Mouse (Mus musculus): Measurements from ENCODE around the gene Syde2. TPM values are rescaled to one million over a fixed set of nuclear protein-coding genes. Genes with fewer than 3 reads are reported as not detected.
A peak's percentile ranks its signal among the peaks of the same experiment; 100 is the strongest.

The Syde2 gene
- polyA plus RNA-seq, 1 experiment from 2014 or later: 0.41 TPM

DNA sequence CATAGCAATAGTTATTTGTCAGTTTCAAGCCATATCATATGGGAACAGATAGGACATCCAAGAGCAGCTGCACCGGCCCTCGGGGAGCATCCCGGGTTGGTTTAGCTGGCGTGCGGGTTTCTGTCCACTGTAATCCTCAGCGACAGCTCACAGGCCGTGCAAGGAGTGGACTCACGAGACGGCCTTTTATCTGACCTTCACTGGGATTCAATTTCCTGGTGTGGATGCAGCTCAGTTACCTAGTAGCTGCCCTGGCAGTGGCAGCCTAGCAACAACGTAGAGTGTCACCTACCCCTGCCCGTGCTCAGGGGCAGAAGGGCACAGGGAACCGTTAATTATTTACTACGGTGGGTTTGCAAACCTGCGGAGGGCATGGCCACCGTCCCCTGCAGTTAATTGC is 50.2 kb downstream of the Syde2 start:
- no peak overlapping the region for H3K4me3 ChIP-seq (replicated peaks; ENCODE audit: low read length)
- H3K9ac ChIP-seq: 0 out of 2 replicates have a peak overlapping the region, but pooled peaks have one; percentile 28
- H3K27me3 ChIP-seq (ENCODE audit: control insufficient read depth, insufficient read depth, low read length): no peaks in the 10 kb centered on the region
- H3K36me3 ChIP-seq (replicated peaks; ENCODE audit: control insufficient read depth, insufficient read depth): no peaks in the 10 kb centered on the region
- DNase-seq (ENCODE audit: low spot score) (no peak), ATAC-seq (ENCODE audit: low FRiP score) (no peak)
- peaks cover 5% of the 10 kb centered on the region; the same call in 1 of the 2 replicates for H3K4me1 ChIP-seq (replicated peaks; ENCODE audit: control insufficient read depth, insufficient read depth, low read length)
- H3K9me3 ChIP-seq (ENCODE audit: control insufficient read depth, low read length): no peaks in the 10 kb centered on the region
- H3K4me2 ChIP-seq (replicated peaks): no peak overlapping the region
- 40% methylated on average over 15 of the region's 15 CpGs for WGBS
- peak overlapping the region; percentile 16; the same call in 1 of the 2 replicates for H3K27ac ChIP-seq

DNA sequence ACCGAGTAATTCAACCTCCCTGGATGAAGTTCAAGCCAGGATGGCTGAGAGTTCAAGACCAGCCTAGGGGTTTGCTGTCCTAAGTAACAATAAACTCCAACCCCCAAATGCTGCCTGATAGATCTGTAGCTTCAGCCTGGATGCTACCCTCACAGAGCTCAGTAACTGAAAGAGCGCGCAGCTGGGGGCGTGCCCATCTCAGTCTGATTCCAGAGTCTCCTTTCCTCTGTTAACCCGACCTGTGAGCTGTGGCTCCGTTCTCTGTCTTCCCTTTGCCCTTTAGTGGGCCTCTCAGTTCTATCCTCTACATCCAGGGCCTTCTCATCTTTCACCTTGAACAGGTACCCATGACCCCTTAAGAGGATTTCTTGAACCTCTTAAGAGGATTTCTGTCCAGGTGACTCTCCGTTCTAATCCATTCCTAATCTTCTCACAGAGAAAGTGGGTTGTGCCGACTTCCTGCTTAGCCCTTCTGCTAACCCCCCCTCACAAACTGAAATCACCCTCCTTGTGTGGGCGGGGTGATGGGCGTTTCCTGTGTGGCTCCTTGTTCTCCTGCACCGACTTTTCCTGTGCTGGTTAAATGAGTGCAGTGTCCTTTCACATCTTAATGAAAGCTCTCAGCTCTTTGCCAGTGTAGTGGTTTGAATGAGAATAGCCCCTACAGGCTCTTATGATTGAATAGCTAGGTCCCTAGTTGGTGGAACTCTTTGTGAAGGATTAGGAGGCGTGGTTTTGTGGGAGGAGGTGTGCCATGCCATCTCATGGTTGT is 51.6 kb downstream of the Syde2 start:
- H3K9ac ChIP-seq: no peak overlapping the region
- peaks cover 5% of the 10 kb centered on the region; the same call in 1 of the 2 replicates for H3K4me1 ChIP-seq (replicated peaks; ENCODE audit: control insufficient read depth, insufficient read depth, low read length)
- no peak overlapping the region for H3K27ac ChIP-seq
- H3K4me3 ChIP-seq (replicated peaks; ENCODE audit: low read length): no peak overlapping the region
- no peak for ATAC-seq (ENCODE audit: low FRiP score)
- H3K36me3 ChIP-seq (replicated peaks; ENCODE audit: control insufficient read depth, insufficient read depth): no peaks in the 10 kb centered on the region
- WGBS: 70% methylated on average over 12 of the region's 12 CpGs
- no peaks in the 10 kb centered on the region for H3K9me3 ChIP-seq (ENCODE audit: control insufficient read depth, low read length)
- no peaks in the 10 kb centered on the region for H3K27me3 ChIP-seq (ENCODE audit: control insufficient read depth, insufficient read depth, low read length)
- no peak for DNase-seq (ENCODE audit: low spot score)
- no peak overlapping the region for H3K4me2 ChIP-seq (replicated peaks)

DNA sequence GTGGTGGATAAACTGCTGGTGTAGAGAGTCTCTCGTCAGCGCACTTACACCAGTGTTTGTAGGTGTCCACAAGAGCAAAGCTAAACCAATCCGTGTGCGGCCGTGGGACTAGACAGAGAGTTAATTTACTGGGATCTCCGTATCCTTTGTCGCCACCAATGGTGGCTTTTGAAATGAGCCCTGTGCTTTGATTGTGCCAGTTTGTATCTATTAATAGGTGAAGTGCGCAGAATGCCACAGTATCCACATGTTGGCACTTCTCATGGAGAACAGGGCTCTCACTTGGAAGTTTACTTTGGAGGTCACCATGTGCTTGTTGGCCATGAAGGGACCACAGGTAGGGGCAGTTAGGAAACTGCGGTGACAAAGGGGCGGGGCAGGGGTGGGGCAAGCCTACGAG is 53.7 kb downstream of the Syde2 start:
- ATAC-seq (ENCODE audit: low FRiP score): no peak
- Histone ChIP-seq H3K4me1 (replicated peaks; ENCODE audit: control insufficient read depth, insufficient read depth, low read length) (peaks cover 5% of the 10 kb centered on the region; the same call in 1 of the 2 replicates), H3K4me3 (replicated peaks; ENCODE audit: low read length) (no peak overlapping the region), H3K9ac (no peak overlapping the region), H3K9me3 (ENCODE audit: control insufficient read depth, low read length) (no peaks in the 10 kb centered on the region), H3K27ac (no peak overlapping the region), H3K4me2 (replicated peaks) (no peak overlapping the region), H3K27me3 (ENCODE audit: control insufficient read depth, insufficient read depth, low read length) (no peaks in the 10 kb centered on the region), H3K36me3 (replicated peaks; ENCODE audit: control insufficient read depth, insufficient read depth) (no peaks in the 10 kb centered on the region)
- DNase-seq (ENCODE audit: low spot score): no peak
- WGBS: 92% methylated on average over 11 of the region's 11 CpGs

DNA sequence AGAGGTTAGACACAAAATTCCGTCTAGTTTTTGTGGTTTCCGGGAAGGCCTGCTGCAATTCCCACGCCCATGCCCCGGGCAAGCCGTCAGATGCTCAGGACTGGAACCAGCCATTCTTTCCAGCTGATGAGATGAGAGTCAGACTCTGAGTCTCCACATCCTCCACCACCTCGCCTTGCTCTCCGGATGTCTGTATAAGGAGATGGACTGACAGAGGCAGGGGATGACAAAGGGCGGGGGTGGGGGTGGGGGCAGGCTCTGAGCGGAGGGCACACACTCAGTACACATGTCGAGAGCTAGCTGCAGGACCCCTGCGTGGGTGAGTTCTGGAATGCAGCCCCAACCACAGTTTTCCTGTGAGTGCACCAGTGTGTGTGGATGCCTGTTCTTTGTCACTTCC is 57.3 kb downstream of the Syde2 start:
- no peaks in the 10 kb centered on the region for H3K36me3 ChIP-seq (replicated peaks; ENCODE audit: control insufficient read depth, insufficient read depth)
- no peaks in the 10 kb centered on the region for H3K4me1 ChIP-seq (replicated peaks; ENCODE audit: control insufficient read depth, insufficient read depth, low read length)
- no peak for DNase-seq (ENCODE audit: low spot score)
- H3K4me2 ChIP-seq (replicated peaks): no peak overlapping the region
- H3K9me3 ChIP-seq (ENCODE audit: control insufficient read depth, low read length): no peaks in the 10 kb centered on the region
- H3K27me3 ChIP-seq (ENCODE audit: control insufficient read depth, insufficient read depth, low read length): no peaks in the 10 kb centered on the region
- no peak overlapping the region for H3K27ac ChIP-seq
- H3K4me3 ChIP-seq (replicated peaks; ENCODE audit: low read length): no peak overlapping the region
- no peak for ATAC-seq (ENCODE audit: low FRiP score)
- WGBS: 48% methylated on average over 11 of the region's 11 CpGs
- no peak overlapping the region for H3K9ac ChIP-seq

DNA sequence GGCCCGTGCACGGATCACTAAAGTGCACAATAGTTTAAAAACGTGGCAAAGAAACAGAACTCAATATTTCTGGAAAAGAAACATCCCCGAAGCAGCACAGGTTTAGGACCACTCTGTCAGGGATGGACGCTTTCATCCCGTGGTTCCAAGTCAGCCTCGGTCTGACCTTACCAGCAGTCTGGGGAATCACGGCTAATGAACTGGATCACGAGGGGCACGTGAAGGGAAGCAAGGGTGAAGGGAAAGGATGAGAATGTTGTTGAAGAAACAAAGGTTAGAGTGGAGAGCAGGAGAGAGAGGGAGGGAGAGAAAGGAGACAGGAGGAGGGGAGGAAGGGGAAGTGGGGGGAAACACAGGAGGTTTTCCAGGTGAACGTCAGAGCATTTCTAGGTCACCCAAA is 58.4 kb downstream of the Syde2 start:
- no peak overlapping the region for H3K9ac ChIP-seq
- 84% methylated on average over 11 of the region's 11 CpGs for WGBS
- no peak for DNase-seq (ENCODE audit: low spot score)

DNA sequence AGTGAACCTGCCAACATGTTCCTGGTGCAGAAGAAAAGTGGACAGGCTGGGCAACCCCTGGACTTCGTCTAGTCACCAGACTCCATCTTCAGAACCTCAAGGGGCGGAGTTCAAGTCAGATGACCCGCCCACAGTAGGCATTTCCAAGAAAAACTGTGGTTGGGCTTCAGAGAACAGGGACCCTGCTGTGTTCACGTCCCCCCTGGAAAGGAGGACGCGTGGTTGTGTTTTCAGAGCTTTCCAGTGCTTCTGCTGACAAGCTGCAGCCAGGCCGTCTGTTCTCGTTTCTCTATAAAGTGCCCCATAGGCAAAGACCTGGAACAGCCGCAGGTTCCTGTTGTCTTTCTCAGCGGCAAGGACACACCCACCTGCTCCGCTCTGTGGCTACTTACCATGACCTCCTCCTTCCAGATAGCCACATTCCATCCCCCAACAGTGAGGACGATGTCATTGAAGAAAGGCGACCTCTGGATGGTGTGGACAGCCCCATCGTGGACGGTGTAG is 60.1 kb downstream of the Syde2 start:
- Histone ChIP-seq H3K9ac (no peak overlapping the region), H3K27ac (no peak overlapping the region), H3K36me3 (replicated peaks; ENCODE audit: control insufficient read depth, insufficient read depth) (no peaks in the 10 kb centered on the region), H3K9me3 (ENCODE audit: control insufficient read depth, low read length) (no peaks in the 10 kb centered on the region), H3K4me3 (replicated peaks; ENCODE audit: low read length) (no peak overlapping the region), H3K4me2 (replicated peaks) (no peak overlapping the region), H3K4me1 (replicated peaks; ENCODE audit: control insufficient read depth, insufficient read depth, low read length) (peaks cover 16% of the 10 kb centered on the region), H3K27me3 (ENCODE audit: control insufficient read depth, insufficient read depth, low read length) (no peaks in the 10 kb centered on the region)
- 28% methylated on average over 15 of the region's 15 CpGs for WGBS
- no peak for ATAC-seq (ENCODE audit: low FRiP score)
- no peak for DNase-seq (ENCODE audit: low spot score)

More for the DNA sequence above, 58.4 kb downstream of the Syde2 start:
- no peaks in the 10 kb centered on the region for H3K27me3 ChIP-seq (ENCODE audit: control insufficient read depth, insufficient read depth, low read length)
- ATAC-seq (ENCODE audit: low FRiP score): no peak
- peaks cover 7% of the 10 kb centered on the region; the same call in 1 of the 2 replicates for H3K4me1 ChIP-seq (replicated peaks; ENCODE audit: control insufficient read depth, insufficient read depth, low read length)
- no peaks in the 10 kb centered on the region for H3K9me3 ChIP-seq (ENCODE audit: control insufficient read depth, low read length)
- H3K27ac ChIP-seq: no peak overlapping the region
- no peaks in the 10 kb centered on the region for H3K36me3 ChIP-seq (replicated peaks; ENCODE audit: control insufficient read depth, insufficient read depth)
- H3K4me3 ChIP-seq (replicated peaks; ENCODE audit: low read length): no peak overlapping the region
- no peak overlapping the region for H3K4me2 ChIP-seq (replicated peaks)

DNA sequence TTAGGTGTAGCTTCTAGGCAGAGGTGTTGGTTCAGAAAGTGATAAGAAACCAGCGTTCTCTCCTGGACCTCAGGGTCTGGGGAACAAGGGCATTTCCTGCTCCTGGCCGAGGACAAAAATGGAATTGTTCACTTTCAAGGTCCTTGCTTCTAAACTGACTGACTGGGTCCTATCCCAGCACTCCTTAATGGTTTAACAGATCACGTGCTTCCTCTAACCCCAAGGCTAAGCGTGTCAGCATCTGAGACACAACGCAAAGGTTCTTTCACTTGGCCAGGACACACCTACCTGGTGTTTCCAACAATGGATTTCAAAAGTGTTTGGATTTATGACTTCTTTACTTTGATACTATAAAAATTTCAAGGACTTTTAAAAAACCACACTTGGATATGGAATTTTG is 62.3 kb downstream of the Syde2 start:
- no peak overlapping the region for H3K9ac ChIP-seq
- H3K4me3 ChIP-seq (replicated peaks; ENCODE audit: low read length): no peak overlapping the region
- DNase-seq (ENCODE audit: low spot score) (no peak), ATAC-seq (ENCODE audit: low FRiP score) (no peak)
- H3K36me3 ChIP-seq (replicated peaks; ENCODE audit: control insufficient read depth, insufficient read depth): no peaks in the 10 kb centered on the region
- 92% methylated on average over 5 of the region's 5 CpGs for WGBS
- H3K27me3 ChIP-seq (ENCODE audit: control insufficient read depth, insufficient read depth, low read length): no peaks in the 10 kb centered on the region
- no peak overlapping the region for H3K4me2 ChIP-seq (replicated peaks)
- no peak overlapping the region for H3K27ac ChIP-seq
- peaks cover 19% of the 10 kb centered on the region for H3K4me1 ChIP-seq (replicated peaks; ENCODE audit: control insufficient read depth, insufficient read depth, low read length)
- H3K9me3 ChIP-seq (ENCODE audit: control insufficient read depth, low read length): no peaks in the 10 kb centered on the region

DNA sequence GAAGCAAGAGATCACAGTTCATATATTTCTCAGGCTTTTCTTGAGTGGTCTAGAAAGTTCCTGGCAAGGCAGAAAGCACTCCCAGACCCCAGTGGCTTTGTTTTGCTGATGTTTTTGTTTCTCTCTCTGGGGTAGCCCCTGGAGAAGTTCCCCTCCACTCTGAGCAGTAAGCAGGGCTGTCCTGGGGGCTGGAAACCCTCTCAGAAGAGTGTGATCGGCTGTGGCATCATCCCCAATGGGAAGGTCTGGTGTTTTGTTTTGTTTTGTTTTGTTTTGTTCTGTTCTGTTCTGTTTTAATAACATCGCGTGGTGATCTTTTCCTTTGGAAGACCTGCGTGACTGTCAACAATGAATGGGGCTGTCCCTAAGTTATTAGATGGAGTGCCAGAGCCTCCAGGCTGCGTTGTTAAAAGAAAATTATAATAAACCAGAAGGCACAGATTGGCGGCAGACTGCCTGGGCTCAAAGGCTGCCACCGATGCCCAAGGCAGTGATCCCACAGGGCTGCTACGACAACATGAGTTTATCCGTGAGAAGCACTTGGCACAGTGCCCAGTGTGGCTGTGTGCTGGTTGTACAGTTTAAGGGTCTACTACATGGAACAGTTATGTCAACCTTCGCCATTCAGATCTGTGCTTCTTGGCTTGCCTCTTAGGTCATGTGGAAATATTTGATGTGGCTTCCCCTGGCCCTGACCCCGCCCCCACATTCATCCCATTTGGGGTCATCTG is 63.8 kb downstream of the Syde2 start:
- peaks cover 19% of the 10 kb centered on the region for H3K4me1 ChIP-seq (replicated peaks; ENCODE audit: control insufficient read depth, insufficient read depth, low read length)
- 24% methylated on average over 11 of the region's 11 CpGs for WGBS

DNA sequence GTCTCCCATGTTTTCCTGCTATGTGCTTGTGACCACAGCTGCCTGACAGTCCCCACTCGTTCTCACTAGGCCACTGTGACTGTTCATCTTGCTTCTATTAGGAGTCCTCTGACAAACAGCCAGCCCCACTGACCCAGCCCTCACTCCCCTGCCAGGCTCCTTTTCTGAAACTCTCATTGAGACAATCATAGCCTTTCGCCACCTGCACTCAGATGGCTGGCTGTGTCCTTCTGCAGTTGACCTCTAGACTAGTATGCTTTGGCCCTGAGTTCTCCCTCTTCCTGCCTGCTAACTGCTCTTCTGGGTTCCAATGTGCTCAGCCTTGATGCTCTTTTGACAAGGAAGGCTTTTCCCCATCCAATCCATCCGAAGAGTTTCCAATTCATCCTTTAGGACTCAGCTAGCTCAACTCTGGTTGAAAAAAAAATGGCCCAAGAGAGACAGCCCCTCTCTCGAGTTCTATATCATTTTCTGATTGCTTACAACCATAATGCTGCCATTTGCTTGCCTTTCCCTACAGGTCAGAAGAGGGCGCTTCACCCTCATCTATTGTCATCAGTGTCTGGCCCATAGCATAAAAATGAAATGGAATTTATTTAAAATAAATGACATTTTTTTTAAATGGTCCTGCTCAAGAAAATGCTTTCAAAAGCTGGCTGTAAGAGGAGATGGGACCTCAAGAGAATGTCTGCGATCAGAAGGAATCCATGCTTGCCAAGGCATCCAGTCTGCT is 65.6 kb downstream of the Syde2 start:
- 68% methylated on average over 6 of the region's 6 CpGs for WGBS
- Histone ChIP-seq H3K4me2 (replicated peaks) (no peak overlapping the region), H3K9me3 (ENCODE audit: control insufficient read depth, low read length) (no peaks in the 10 kb centered on the region), H3K4me3 (replicated peaks; ENCODE audit: low read length) (no peak overlapping the region), H3K27ac (no peak overlapping the region), H3K36me3 (replicated peaks; ENCODE audit: control insufficient read depth, insufficient read depth) (no peaks in the 10 kb centered on the region), H3K9ac (no peak overlapping the region), H3K27me3 (ENCODE audit: control insufficient read depth, insufficient read depth, low read length) (no peaks in the 10 kb centered on the region), H3K4me1 (replicated peaks; ENCODE audit: control insufficient read depth, insufficient read depth, low read length) (peaks cover 19% of the 10 kb centered on the region)
- no peak for DNase-seq (ENCODE audit: low spot score)
- no peak for ATAC-seq (ENCODE audit: low FRiP score)

More for the DNA sequence above, 63.8 kb downstream of the Syde2 start:
- DNase-seq (ENCODE audit: low spot score) (peak; percentile 76), ATAC-seq (ENCODE audit: low FRiP score) (peak; percentile 88)
- Histone ChIP-seq H3K4me3 (replicated peaks; ENCODE audit: low read length) (no peak overlapping the region), H3K27ac (0 out of 2 replicates have a peak overlapping the region, but pooled peaks have one; percentile 21), H3K36me3 (replicated peaks; ENCODE audit: control insufficient read depth, insufficient read depth) (no peaks in the 10 kb centered on the region), H3K9ac (no peak overlapping the region), H3K27me3 (ENCODE audit: control insufficient read depth, insufficient read depth, low read length) (no peaks in the 10 kb centered on the region), H3K9me3 (ENCODE audit: control insufficient read depth, low read length) (no peaks in the 10 kb centered on the region), H3K4me2 (replicated peaks) (0 out of 2 replicates have a peak overlapping the region, but pooled peaks have one; percentile 19)
